Mouse (Mus musculus) T-cell, adult 2 months (primary cell): Measurements from ENCODE around the gene Pde1c.

ENCODE experiments used
- DNase-seq: peaks from one replicate; pipeline ENCODE4 v3.0.0; 2022; ENCODE audit warnings: low spot score

Gene Pde1c

DNA sequence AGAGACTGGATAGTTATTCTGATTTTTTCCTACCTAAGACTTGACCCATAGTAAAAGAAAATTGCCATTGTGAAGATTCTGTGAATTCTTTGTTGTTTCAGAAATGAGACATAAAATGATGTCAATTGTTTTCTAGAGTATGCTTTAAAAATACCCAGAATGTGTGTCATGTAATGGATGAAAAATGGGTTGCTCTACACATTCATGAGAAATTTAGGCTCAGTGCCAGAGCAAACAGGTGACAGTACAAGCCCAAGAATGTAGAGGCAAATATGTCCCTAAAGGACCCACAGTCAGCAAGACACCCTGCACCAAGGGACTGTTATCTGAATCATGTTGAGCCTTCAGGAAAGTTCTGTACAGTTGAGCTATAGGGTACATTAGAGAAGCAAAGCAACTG is 500.4 kb downstream of the Pde1c start:
- DNase-seq: no peak

DNA sequence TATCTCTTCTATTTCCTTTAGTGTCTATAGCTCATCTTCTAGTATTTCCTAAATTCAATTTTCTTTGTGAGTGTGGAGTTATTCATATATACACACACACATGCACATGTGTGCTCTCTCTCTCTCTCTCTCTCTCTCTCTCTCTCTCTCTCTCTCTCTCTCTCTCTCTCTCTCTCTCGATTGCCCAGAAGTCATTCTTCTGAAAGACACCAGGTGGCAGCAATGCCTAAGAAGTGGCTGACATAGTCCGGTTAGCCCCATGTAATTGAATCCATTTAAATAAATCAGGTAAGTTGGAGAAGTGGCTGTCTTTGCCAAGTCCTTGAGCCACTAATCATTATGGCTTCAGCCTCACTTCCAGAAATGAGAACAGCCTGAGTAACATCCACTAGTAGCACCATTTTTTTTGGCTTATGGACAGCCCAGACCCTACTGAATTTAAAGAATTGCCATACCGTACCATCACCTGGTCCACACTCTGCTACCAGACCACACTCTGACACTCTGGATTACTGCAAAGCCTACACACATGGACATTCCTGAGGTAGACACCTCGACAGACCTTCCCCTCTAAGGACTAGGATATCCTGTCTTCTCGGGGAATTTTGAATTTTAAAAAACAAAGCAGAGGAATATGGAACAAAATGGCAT is 502.1 kb downstream of the Pde1c start:
- DNase-seq: no peak

DNA sequence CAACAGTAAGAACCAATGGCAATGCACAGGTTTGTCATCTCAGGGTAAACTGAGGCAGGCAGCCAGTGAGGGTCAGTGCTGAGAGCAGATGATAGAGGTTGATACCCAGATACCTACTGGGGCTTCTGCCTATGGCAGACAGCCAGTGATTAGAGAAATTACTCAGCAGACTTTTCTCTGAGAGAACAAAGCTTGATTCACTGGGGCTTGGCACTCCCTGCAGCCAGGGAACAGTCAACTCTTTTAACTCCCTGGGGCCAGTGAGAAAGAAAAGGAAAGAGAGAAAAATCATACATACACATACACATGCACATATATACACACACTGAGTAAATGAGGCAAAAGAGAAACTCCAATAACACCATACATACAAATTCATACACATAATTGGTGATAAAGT is 505.2 kb downstream of the Pde1c start:
- no peak for DNase-seq

DNA sequence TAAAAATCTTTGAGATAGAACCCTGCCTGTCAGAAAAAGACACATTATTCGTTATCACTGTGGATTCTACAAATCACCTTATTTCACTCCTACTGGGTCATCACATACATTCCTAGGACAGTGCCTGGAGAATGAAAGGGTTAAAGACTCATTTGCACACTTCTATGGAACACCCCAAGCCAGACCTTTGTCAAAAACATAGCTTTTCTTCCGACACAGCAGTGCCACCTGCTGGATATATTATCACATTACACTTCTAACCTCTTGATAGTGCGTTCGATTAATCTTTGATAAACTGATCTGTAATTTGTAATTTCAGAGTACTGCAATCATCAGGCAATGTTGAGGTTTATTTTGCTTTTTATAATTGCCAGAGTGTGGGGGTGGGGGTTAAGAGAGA is 519.8 kb downstream of the Pde1c start:
- DNase-seq: no peak

DNA sequence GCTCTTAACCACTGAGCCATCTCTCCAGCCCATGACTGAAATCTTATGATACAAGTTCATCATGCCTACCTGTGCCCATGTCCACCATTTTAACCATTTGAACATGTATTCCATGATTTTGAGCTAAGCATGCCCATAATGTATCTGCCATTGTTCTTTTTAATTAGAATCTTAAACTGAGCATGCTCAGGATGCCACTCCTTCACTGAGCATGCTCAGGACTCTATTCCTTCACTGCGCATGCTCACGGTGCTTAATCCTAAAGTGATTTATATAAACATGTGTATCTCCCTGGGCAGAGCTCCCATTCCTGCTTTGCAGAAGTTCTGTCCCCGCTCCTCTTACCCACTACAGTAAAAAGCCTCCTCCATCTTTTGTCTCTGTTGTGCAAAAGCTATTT is 520.3 kb downstream of the Pde1c start:
- no peak for DNase-seq

DNA sequence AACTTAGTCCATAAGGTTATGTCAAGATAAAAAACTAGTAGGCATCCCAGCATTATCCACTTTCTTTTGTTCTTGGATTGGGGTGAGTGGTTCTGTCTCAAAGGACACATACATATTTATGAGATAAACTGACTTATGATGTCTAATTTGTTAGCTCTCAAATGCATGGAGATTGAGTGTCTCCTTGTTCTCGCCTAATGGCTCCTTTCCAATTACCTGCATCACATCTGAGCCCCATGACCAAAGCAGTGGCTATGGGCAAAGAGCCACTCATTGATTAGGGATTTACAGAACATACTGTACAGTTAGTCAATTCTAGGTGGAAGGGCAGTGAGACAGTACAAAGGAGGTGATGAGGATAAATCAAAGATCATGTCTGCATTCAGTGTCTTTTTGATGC is 524.2 kb downstream of the Pde1c start:
- DNase-seq: no peak

DNA sequence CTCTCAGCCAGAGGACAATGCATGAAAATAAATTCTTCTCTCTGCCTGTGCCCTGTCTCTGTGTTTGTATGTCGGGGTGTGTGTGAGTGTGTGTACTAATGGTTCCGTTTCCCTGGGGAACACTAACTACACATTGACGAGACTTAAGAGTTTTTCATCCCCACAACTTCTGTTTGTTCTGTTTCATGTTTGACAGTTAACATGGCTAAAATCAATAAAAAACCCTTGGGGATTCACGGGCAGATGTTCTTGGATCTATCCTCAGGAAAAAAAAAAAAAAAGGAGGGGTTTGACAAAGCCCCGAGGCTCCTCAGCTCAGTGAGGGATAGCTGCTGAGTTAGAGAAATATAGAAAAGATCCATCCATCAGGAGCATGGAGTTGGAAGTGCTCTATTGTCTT is 524.6 kb downstream of the Pde1c start:
- no peak for DNase-seq

DNA sequence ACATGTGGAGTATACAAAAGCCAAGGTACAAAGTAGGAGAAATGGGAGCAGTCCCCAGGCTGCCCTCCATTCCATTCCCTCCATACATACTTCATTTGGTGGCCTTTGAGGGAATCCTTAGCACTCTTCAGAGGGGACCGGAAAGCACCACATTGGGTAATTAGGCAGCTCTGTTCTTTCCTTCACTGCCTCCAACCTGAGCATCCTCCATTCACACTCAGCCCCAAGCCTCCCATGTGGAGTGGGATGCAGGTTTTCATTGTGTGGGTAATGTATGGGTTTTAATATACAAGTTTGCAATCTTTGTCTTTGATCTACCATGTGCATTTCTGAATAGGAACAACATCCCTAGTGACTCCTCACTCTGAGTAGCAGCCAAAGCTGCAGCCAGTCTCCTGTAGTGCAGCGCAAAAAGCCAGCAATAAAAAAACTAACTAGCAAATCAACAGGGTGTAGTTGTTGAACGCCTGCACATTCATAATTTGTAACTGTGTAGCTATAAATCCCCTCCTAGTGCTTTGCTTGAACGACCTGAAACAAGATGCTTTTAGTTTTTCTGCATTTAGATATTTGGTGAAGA is 529.3 kb downstream of the Pde1c start:
- no peak for DNase-seq

DNA sequence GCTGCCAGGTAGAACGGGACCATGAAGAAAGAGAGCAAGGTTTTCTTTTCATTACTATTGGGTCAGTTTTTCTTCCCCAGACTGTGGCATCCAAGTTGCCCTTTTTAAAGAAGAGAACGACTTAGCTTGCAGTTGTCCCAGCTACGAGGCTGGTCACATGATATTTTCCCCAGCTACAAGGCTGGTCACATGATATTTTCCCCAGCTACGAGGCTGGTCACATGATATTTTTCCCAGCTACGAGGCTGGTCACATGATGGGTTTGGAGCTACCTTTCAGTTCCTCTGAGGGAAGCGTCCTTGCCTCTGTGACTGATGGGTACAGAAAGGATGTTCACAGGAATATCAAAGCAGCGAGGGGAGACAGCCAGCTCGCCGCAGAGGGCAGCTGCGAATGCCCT is 533.8 kb downstream of the Pde1c start:
- DNase-seq: no peak

DNA sequence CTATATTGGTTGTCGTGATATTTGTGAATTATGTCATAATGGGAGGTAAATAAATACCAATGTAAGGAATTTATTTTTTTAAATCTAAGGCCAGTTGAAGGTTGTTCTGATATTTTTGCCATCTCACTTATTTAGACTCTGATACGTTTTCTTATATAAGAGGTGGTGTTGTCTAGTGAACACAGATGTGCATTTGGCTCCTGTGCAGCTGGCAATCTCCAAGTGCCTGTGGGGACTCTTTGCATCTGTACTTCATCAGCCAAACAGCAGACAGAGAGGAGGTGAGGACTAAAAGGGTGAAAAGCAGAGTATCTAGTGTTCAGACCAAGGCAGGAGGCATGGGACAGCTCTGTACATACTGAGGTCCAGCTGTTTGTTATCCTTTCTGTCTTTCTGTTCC is 536.7 kb downstream of the Pde1c start:
- DNase-seq: no peak

DNA sequence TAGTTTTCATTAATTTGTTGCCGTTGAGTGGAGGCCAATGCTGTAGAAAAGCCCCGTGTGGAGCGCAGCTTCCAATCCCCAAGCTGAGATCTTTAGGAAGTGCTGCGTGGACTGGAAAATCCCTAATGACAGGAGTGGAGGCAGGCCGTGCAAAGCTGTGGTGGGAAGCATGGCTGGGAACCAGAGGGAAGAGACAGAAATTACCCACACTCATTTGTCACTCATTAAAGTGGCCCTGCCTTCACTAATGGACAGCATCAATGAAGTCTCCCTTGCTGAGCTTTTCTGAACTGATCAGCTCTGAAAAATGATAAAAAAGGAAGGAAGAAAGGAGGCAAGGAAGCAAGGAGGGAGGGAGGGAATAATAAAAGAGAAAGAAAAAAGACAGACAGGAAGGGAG is 538.9 kb downstream of the Pde1c start:
- DNase-seq: no peak

DNA sequence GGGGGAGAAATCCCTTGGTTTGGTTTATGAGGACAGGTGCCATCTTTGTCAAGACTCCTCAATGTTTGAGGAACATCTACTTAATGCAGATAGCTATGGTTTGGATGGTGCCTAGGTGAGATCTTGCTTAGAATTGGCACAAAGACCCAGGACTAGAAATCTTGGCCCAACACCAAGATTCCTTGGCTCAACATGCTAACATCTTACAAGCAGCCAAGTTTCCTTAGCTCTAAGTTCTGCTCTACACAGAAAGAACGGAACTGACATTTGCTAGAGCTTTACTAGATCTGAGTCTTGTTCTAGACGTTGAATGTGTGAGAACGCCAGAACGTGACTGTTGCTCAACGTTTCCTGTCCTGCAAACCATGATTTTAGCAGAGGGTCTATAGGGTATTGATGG is 540.9 kb downstream of the Pde1c start:
- no peak for DNase-seq

DNA sequence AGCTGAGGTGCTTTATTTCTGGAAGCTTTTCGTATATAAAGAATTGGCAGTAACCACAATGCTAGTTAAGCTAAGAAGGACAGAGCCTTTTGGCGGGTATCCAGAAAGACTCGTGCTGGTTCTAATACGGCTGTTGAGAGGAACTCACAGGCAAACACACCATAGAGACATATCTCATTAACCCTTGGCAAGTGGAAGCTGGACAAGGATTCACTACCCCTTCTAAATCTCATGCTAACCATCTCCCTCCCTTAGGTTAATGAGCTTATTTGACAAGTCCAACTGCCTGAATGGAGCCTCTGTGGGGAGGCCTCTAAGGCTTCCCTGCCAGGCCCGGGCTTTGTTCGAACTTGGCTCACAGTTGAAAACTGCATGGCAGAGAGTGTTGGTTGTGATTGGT is 541.6 kb downstream of the Pde1c start:
- no peak for DNase-seq

DNA sequence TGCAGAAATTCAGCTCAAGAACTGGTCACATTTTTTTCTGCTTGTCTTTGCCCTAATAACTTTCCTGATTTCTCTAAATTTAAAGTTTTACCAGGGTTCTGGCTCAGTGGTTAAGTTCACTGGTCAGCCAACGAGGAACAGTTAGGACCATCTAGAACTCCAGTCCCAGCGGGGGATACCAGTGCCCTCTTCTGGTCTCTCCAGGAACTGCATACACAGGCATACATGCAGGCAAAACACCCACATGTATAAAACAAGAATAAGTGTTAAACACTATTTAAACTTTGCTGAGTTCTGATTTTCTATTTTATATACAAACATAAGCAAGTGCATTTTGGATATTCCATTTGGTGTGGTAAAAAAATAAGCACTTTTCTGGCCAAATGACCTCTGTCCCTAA is 543.4 kb downstream of the Pde1c start:
- no peak for DNase-seq
